Mouse (Mus musculus) liver, embryonic 14.5 days (tissue): ENCODE measurements at regions not wholly inside any gene's neighbourhood (a gene's known extent, or its start where the extent isn't known, plus 50 kb on each side); places are given as distances from the start of the nearest gene placed in this dataset.

Experiments
- CTCF ChIP-seq: IDR thresholded peaks from 2 replicates; pipeline ENCODE4 v1.5.1; 2016; ENCODE audit warnings: antibody characterized with exemption, low read depth, control low read depth
- EP300 ChIP-seq: IDR thresholded peaks from 2 replicates; pipeline ENCODE4 v1.6.1; 2016; ENCODE audit warnings: antibody characterized with exemption, low read depth

- TF ChIP-seq CTCF: no peak
- TF ChIP-seq EP300: no peak
These were observed 190.7 kb upstream of the Tet2 start for GRCm38 (mm10) chr3:133735603-133736002.
